Mouse (Mus musculus) myocyte (in vitro differentiated cells): ENCODE data around the gene Tmco1. TPM values are rescaled to one million over a fixed set of nuclear protein-coding genes. Genes with fewer than 3 reads are reported as not detected.

ENCODE experiments used
- H3K27me3 ChIP-seq: one replicate; pipeline ENCODE4 v1.6.1; 2011; ENCODE audit not compliant: control insufficient read depth, insufficient read depth, insufficient read length
- H3K36me3 ChIP-seq: one replicate; pipeline ENCODE4 v1.6.1; 2011; ENCODE audit not compliant: control insufficient read depth, insufficient read depth
- H3K4me2 ChIP-seq: one replicate; pipeline ENCODE4 v1.6.1; 2011; ENCODE audit warnings: low read depth, control low read depth
- H3K4me3 ChIP-seq: one replicate; pipeline ENCODE4 v1.5.1; 2011; ENCODE audit warnings: mild to moderate bottlenecking, control low read depth, moderate library complexity
- H3K79me2 ChIP-seq: one replicate; pipeline ENCODE4 v1.6.1; 2011; ENCODE audit not compliant: control insufficient read depth, insufficient read depth
- H3ac ChIP-seq: one replicate; pipeline ENCODE4 v1.6.1; 2011; ENCODE audit not compliant: control insufficient read depth, insufficient read length
- CEBPB ChIP-seq: IDR thresholded peaks from 2 replicates; pipeline ENCODE4 v1.6.1; 2011; ENCODE audit warnings: mild to moderate bottlenecking, moderate library complexity; ENCODE audit not compliant: poor library complexity, insufficient read depth, severe bottlenecking
- E2F4 ChIP-seq: IDR thresholded peaks from one replicate; pipeline ENCODE4 v1.6.1; 2011; ENCODE audit warnings: mild to moderate bottlenecking, control low read depth, moderate library complexity; ENCODE audit not compliant: insufficient read depth
- MAX ChIP-seq: IDR thresholded peaks from one replicate; pipeline ENCODE4 v1.6.1; 2011; ENCODE audit warnings: low read depth, mild to moderate bottlenecking, control low read depth
- MYOD1 ChIP-seq, 3 experiments: IDR thresholded peaks; one replicate each; pipeline ENCODE4 v1.6.1; 2011; ENCODE audit warnings: control low read depth in 2 of 3, low read depth in 2 of 3, mild to moderate bottlenecking in 2 of 3, moderate library complexity in 1 of 3; ENCODE audit not compliant: insufficient read length in 2 of 3, control insufficient read depth in 1 of 3
- MYOG ChIP-seq, 3 experiments: IDR thresholded peaks; one replicate each; pipeline ENCODE4 v1.6.1; 2011; ENCODE audit warnings: control low read depth in 2 of 3, low read depth in 2 of 3, mild to moderate bottlenecking in 2 of 3; ENCODE audit not compliant: insufficient read length in 2 of 3, control insufficient read depth in 1 of 3, insufficient read depth in 1 of 3
- POLR2A ChIP-seq: IDR thresholded peaks from one replicate; pipeline ENCODE4 v1.6.1; 2011; ENCODE audit warnings: low read depth, mild to moderate bottlenecking, control low read depth, moderate library complexity; ENCODE audit not compliant: insufficient read length
- POLR2AphosphoS2 ChIP-seq: IDR thresholded peaks from one replicate; pipeline ENCODE4 v1.6.1; 2011; ENCODE audit warnings: low read depth, control low read depth; ENCODE audit not compliant: insufficient read length
- REST ChIP-seq: IDR thresholded peaks from one replicate; pipeline ENCODE4 v1.6.1; 2011; ENCODE audit warnings: mild to moderate bottlenecking, control low read depth, moderate library complexity; ENCODE audit not compliant: insufficient read depth, insufficient read length
- SRF ChIP-seq: IDR thresholded peaks from one replicate; pipeline ENCODE4 v1.6.1; 2011; ENCODE audit warnings: low read depth; ENCODE audit not compliant: control insufficient read depth, insufficient read length
- TCF12 ChIP-seq: IDR thresholded peaks from one replicate; pipeline ENCODE4 v1.6.1; 2011; ENCODE audit warnings: mild to moderate bottlenecking, control low read depth; ENCODE audit not compliant: poor library complexity, insufficient read depth, severe bottlenecking
- TCF3 ChIP-seq: IDR thresholded peaks from one replicate; pipeline ENCODE4 v1.6.1; 2011; ENCODE audit warnings: low read depth, control low read depth; ENCODE audit not compliant: insufficient read length
- USF1 ChIP-seq: IDR thresholded peaks from one replicate; pipeline ENCODE4 v1.6.1; 2011; ENCODE audit warnings: low read depth, mild to moderate bottlenecking, control low read depth, moderate library complexity
- polyA plus RNA-seq: library from polyadenylated mRNA; unstranded; fragments of >200 nt; fragmentation: generic; extraction: Trizol; gene quantifications from one replicate; pipeline ENCODE4 v1.2.1, GENCODE M21; 2012; ENCODE audit warnings: missing spikeins

Tmco1 gene
- polyA plus RNA-seq, 1 experiment: 57.2 TPM

DNA sequence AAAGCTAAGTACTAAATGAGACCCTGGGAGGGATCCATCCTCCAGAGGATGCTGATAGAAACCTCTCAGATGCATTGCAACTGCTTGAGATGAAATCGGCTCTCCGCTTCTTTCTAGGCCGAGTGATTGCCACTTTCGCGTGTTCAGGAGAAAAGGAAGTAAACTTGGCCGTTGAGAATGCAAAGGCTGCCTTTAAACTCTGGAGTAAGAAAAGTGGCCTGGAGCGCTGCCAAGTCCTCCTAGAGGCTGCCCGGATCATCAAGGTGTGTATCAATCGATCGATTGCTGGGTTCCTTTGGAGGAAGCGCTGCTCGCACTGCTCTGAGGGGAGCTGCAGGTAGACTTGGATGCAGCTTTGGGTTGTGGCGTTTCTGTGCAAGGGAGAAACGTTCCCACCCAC, 44.2 kb downstream of the Tmco1 start:
- TF ChIP-seq POLR2AphosphoS2: no peak
- no peak for TF ChIP-seq USF1
- TF ChIP-seq CEBPB: no peak
- TF ChIP-seq E2F4: no peak
- TF ChIP-seq MYOD1 (IDR thresholded peaks at IDR 0.05; ENCODE audit: control insufficient read depth in 1 of 3, insufficient read length in 2 of 3, low read depth in 2 of 3): no peak
- TF ChIP-seq SRF: no peak
- no peak for TF ChIP-seq MYOG (IDR thresholded peaks at IDR 0.05; ENCODE audit: control insufficient read depth in 1 of 3, insufficient read depth in 1 of 3, insufficient read length in 2 of 3, low read depth in 2 of 3)
- no peak for TF ChIP-seq REST
- peaks cover 4% of the 10 kb centered on the region for H3K36me3 ChIP-seq
- H3K4me3 ChIP-seq: no peak overlapping the region
- H3K27me3 ChIP-seq: no peaks in the 10 kb centered on the region
- no peaks in the 10 kb centered on the region for H3K79me2 ChIP-seq
- no peak overlapping the region for H3K4me2 ChIP-seq
- H3ac ChIP-seq: no peak overlapping the region

GRCm38 (mm10) chr1:167357387-167357786, 49.2 kb downstream of the Tmco1 start:
- Histone ChIP-seq H3K79me2 (no peaks in the 10 kb centered on the region), H3ac (no peak overlapping the region), H3K27me3 (no peaks in the 10 kb centered on the region), H3K4me2 (no peak overlapping the region), H3K36me3 (peaks cover 4% of the 10 kb centered on the region), H3K4me3 (no peak overlapping the region)
- TF ChIP-seq TCF12: no peak
- no peak for TF ChIP-seq USF1
- TF ChIP-seq MYOD1 (IDR thresholded peaks at IDR 0.05; ENCODE audit: control insufficient read depth in 1 of 3, insufficient read length in 2 of 3, low read depth in 2 of 3): no peak
- no peak for TF ChIP-seq MYOG (IDR thresholded peaks at IDR 0.05; ENCODE audit: control insufficient read depth in 1 of 3, insufficient read depth in 1 of 3, insufficient read length in 2 of 3, low read depth in 2 of 3)
- no peak for TF ChIP-seq E2F4
- no peak for TF ChIP-seq POLR2AphosphoS2
- TF ChIP-seq REST: no peak
- no peak for TF ChIP-seq CEBPB
- TF ChIP-seq POLR2A: no peak
- no peak for TF ChIP-seq SRF
- TF ChIP-seq MAX: no peak
- TF ChIP-seq TCF3: no peak

- H3K79me2 ChIP-seq: no peaks in the 10 kb centered on the region
- H3K36me3 ChIP-seq: peaks cover 4% of the 10 kb centered on the region
- no peak overlapping the region for H3ac ChIP-seq
- no peak overlapping the region for H3K4me2 ChIP-seq
- H3K27me3 ChIP-seq: no peaks in the 10 kb centered on the region
- TF ChIP-seq SRF (no peak), MYOD1 (IDR thresholded peaks at IDR 0.05; ENCODE audit: control insufficient read depth in 1 of 3, insufficient read length in 2 of 3, low read depth in 2 of 3) (no peak), E2F4 (no peak), POLR2A (no peak), POLR2AphosphoS2 (no peak), TCF12 (no peak), REST (no peak), MAX (no peak), MYOG (IDR thresholded peaks at IDR 0.05; ENCODE audit: control insufficient read depth in 1 of 3, insufficient read depth in 1 of 3, insufficient read length in 2 of 3, low read depth in 2 of 3) (no peak), TCF3 (no peak), CEBPB (no peak), USF1 (no peak)
- no peak overlapping the region for H3K4me3 ChIP-seq
Measured at GRCm38 (mm10) chr1:167358731-167359130, 50.6 kb downstream of the Tmco1 start.

DNA sequence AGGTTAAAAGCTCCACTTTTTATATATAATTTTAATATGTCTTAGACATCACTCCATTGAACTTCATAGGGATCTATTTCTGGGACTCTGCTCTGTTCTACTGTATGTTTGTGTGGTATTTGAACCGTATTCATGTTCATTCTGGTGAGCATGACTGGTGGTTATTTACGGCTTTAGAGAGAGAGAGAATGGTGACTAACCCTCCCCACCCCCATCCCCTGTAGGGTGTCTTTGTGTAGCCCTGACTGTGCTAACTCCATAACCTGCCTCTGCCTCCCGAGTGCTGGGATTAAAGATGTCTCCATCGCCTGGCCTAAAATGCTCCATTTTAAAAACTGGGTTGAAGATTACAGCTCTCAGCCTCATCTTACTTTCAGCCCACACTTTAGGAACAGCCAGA, 52.1 kb downstream of the Tmco1 start:
- H3K36me3 ChIP-seq: peaks cover 4% of the 10 kb centered on the region
- H3K27me3 ChIP-seq: no peaks in the 10 kb centered on the region
- H3ac ChIP-seq: no peak overlapping the region
- H3K4me3 ChIP-seq: no peak overlapping the region
- TF ChIP-seq REST (no peak), POLR2AphosphoS2 (no peak), USF1 (no peak), SRF (no peak), TCF12 (no peak), POLR2A (no peak), MAX (no peak), E2F4 (no peak)
- H3K4me2 ChIP-seq: no peak overlapping the region
- no peaks in the 10 kb centered on the region for H3K79me2 ChIP-seq

DNA sequence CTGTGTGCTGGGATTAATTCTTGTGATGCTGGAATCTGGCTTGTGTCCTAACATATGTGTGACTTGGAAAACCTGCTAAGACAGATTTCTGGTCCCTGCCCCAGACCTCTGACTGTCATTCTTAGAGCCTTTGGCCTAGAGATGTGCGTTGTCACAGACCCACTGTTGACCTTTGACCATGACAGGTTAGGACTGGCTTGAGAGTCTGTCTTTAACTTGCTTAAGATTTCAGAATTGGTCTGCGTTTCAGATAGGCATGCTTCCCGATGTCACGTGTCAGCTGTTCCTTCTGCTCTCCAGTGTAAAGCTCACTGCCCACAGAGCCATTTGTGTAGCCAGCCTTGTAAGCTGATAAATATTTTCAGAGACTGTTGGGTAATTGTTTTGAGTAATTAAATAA, 54.6 kb downstream of the Tmco1 start:
- no peak overlapping the region for H3ac ChIP-seq
- peaks cover 11% of the 10 kb centered on the region for H3K36me3 ChIP-seq
- no peaks in the 10 kb centered on the region for H3K79me2 ChIP-seq
- TF ChIP-seq USF1 (no peak), CEBPB (no peak), E2F4 (no peak), TCF3 (no peak), TCF12 (no peak), MYOG (IDR thresholded peaks at IDR 0.05; ENCODE audit: control insufficient read depth in 1 of 3, insufficient read depth in 1 of 3, insufficient read length in 2 of 3, low read depth in 2 of 3) (no peak), POLR2A (no peak), MAX (no peak), SRF (no peak), MYOD1 (IDR thresholded peaks at IDR 0.05; ENCODE audit: control insufficient read depth in 1 of 3, insufficient read length in 2 of 3, low read depth in 2 of 3) (no peak), REST (no peak), POLR2AphosphoS2 (no peak)
- no peak overlapping the region for H3K4me2 ChIP-seq
- no peak overlapping the region for H3K4me3 ChIP-seq
- no peaks in the 10 kb centered on the region for H3K27me3 ChIP-seq
